Mouse (Mus musculus): ENCODE results near the gene Olfr571. TPM values are rescaled to one million over a fixed set of nuclear protein-coding genes. Genes with fewer than 3 reads are reported as not detected.

Gene Olfr571
- total and polyA plus RNA-seq, 3 experiments = not detected

DNA sequence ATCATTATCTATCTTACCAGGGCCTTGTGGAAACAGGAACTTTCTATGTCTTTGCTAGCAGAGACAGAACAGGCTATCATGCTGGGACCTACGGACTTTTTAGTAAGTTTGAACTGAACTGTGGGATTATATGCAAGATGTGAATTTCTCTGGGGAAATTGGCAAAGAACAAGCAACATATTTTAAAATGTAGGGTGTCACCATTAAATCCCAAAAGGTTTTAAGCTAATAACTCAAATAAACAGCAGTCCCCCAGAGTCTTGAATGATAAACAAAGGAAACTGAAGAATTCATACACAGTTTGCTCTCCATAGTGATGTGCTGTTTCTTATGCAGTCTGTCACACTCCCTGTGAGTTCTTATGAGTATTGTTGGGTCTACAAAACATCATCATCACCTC lies 58.7 kb downstream of the Olfr571 start, which contains the start of gene Olfr566:
Gene Olfr566 (minus strand): TSS at position 101 of the 400 bp plus-strand sequence.
- Histone ChIP-seq H3K79me2 (ENCODE audit: control insufficient read depth, insufficient read depth, low read length, poor library complexity) (no peaks in the 10 kb centered on the region), H3K27me3 (ENCODE audit: control insufficient read depth in 1 of 2, insufficient read depth in 2 of 2, low read length in 2 of 2) (no peaks in the 10 kb centered on the region), H3K4me3 (ENCODE audit: control insufficient read depth in 1 of 2, insufficient read depth in 1 of 2, low read depth in 2 of 2, low read length in 2 of 2) (no peak within 1 kb of the TSS), H3K9me3 (replicated peaks; ENCODE audit: insufficient read depth, low read length) (no peaks in the 10 kb centered on the region), H3K9ac (ENCODE audit: control insufficient read depth, low read depth, low read length, poor library complexity, severe bottlenecking) (no peak within 1 kb of the TSS), H3K27ac (ENCODE audit: control insufficient read depth, low read depth, low read length) (no peak within 1 kb of the TSS), H3K4me1 (ENCODE audit: control insufficient read depth in 1 of 2, insufficient read depth in 2 of 2, low read length in 2 of 2) (no peaks in the 10 kb centered on the region), H3K36me3 (ENCODE audit: control insufficient read depth in 1 of 2, insufficient read depth in 2 of 2, low read length in 2 of 2) (no peaks in the 10 kb centered on the region)
- DNase-seq (ENCODE audit: low read depth, low spot score) = no peak
- no peak for TF ChIP-seq E2F4 (IDR thresholded peaks at IDR 0.05; ENCODE audit: borderline replicate concordance, low read depth, low read length)
- TF ChIP-seq UBTF (IDR thresholded peaks at IDR 0.05; ENCODE audit: borderline replicate concordance, insufficient read depth, low read depth, low read length) = no peak
- no peak for TF ChIP-seq MAX (IDR thresholded peaks at IDR 0.05; ENCODE audit: low read length)
- TF ChIP-seq NRF1 (IDR thresholded peaks at IDR 0.05; ENCODE audit: insufficient read depth, low read depth, low read length, poor library complexity, severe bottlenecking) = no peak
- no peak for TF ChIP-seq GABPA (IDR thresholded peaks at IDR 0.05; ENCODE audit: low read depth, low read length)
- TF ChIP-seq ZKSCAN1 (IDR thresholded peaks at IDR 0.05; ENCODE audit: low read depth, low read length) = no peak
- no peak for TF ChIP-seq RAD21 (IDR thresholded peaks at IDR 0.05; ENCODE audit: low read depth, low read length)
- no peak for TF ChIP-seq NELFE (IDR thresholded peaks at IDR 0.05; ENCODE audit: low read depth, low read length)
- TF ChIP-seq HCFC1 (IDR thresholded peaks at IDR 0.05; ENCODE audit: low read depth, low read length) = no peak
- TF ChIP-seq USF1 (IDR thresholded peaks at IDR 0.05; ENCODE audit: low read depth, low read length) = no peak
- TF ChIP-seq MYB (IDR thresholded peaks at IDR 0.05; ENCODE audit: low read depth, low read length) = no peak
- TF ChIP-seq POLR2A (IDR thresholded peaks at IDR 0.05; ENCODE audit: control insufficient read depth in 1 of 2, insufficient read depth in 1 of 2, low read depth in 1 of 2, low read length in 2 of 2, poor library complexity in 1 of 2) = no peak
- no peak for TF ChIP-seq SIN3A (IDR thresholded peaks at IDR 0.05; ENCODE audit: low read length)
- no peak for TF ChIP-seq CTCF (IDR thresholded peaks at IDR 0.05 in 2 of 3, conservative IDR thresholded peaks at IDR 0.05 in 1 of 3; ENCODE audit: control insufficient read depth in 1 of 3, insufficient read depth in 1 of 3, low read depth in 2 of 3, low read length in 3 of 3, poor library complexity in 1 of 3, severe bottlenecking in 1 of 3)
- TF ChIP-seq POLR2AphosphoS5 (IDR thresholded peaks at IDR 0.05; ENCODE audit: borderline replicate concordance, low read depth, low read length) = no peak
- TF ChIP-seq TAL1 (IDR thresholded peaks at IDR 0.05; ENCODE audit: low read length) = no peak
- TF ChIP-seq CHD1 (IDR thresholded peaks at IDR 0.05; ENCODE audit: low read depth, low read length) = no peak
- TF ChIP-seq USF2 (IDR thresholded peaks at IDR 0.05; ENCODE audit: borderline replicate concordance in 1 of 2, insufficient read depth in 1 of 2, low read depth in 1 of 2, low read length in 2 of 2) = no peak
- no peak for TF ChIP-seq ZC3H11A (IDR thresholded peaks at IDR 0.05; ENCODE audit: low read depth, low read length)

DNA sequence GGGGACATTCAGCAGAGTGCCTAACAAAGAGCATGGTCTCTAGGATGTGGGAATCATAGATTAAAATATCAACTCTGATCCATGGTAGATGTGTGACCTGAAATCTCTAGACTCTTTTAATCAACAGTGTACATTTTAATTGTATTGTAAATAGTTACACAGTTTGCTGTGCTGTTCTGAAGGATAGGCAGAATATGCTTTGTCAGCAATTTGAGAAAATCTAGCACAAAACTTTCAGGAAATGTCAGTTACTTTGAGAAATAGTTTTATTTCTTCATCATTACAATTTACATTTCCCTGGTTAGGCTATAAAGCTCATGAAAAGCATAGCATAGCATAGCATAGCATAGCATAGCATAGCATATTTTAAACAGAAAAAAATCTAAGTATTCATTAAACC lies 61.5 kb downstream of the Olfr571 start:
- DNase-seq (ENCODE audit: low read depth, low spot score) = no peak
- Histone ChIP-seq H3K9me3 (replicated peaks; ENCODE audit: insufficient read depth, low read length) (no peaks in the 10 kb centered on the region), H3K4me1 (ENCODE audit: control insufficient read depth in 1 of 2, insufficient read depth in 2 of 2, low read length in 2 of 2) (no peaks in the 10 kb centered on the region), H3K79me2 (ENCODE audit: control insufficient read depth, insufficient read depth, low read length, poor library complexity) (no peaks in the 10 kb centered on the region), H3K27ac (ENCODE audit: control insufficient read depth, low read depth, low read length) (no peak overlapping the region), H3K36me3 (ENCODE audit: control insufficient read depth in 1 of 2, insufficient read depth in 2 of 2, low read length in 2 of 2) (no peaks in the 10 kb centered on the region), H3K4me3 (ENCODE audit: control insufficient read depth in 1 of 2, insufficient read depth in 1 of 2, low read depth in 2 of 2, low read length in 2 of 2) (no peak overlapping the region), H3K27me3 (ENCODE audit: control insufficient read depth in 1 of 2, insufficient read depth in 2 of 2, low read length in 2 of 2) (no peaks in the 10 kb centered on the region), H3K9ac (ENCODE audit: control insufficient read depth, low read depth, low read length, poor library complexity, severe bottlenecking) (no peak overlapping the region)
- no peak for TF ChIP-seq ELF1 (IDR thresholded peaks at IDR 0.05; ENCODE audit: low read depth, low read length)
- TF ChIP-seq MAFK (IDR thresholded peaks at IDR 0.05; ENCODE audit: borderline replicate concordance, low read depth, low read length) = peak; percentile 52; the same call in 1 of the 2 replicates

Other genes starting within 250 kb of the Olfr571 start
- gene Trim68, start 230.2 kb downstream of the Olfr571 start, total RNA-seq (2012; rRNA removed) = not detected in 2 replicates
- not detected for gene Trim68, start 230.2 kb downstream of the Olfr571 start, polyA plus RNA-seq (2012; ENCODE audit: insufficient read depth in 1 of 2, insufficient read length in 2 of 2, low read depth in 1 of 2, low replicate concordance in 2 of 2, missing spikeins in 1 of 2)
- not detected in 2 replicates for gene Olfr557, start 221.6 kb downstream of the Olfr571 start, total RNA-seq (2012; rRNA removed)
- gene Olfr557, start 221.6 kb downstream of the Olfr571 start, polyA plus RNA-seq (2012; ENCODE audit: insufficient read depth in 1 of 2, insufficient read length in 2 of 2, low read depth in 1 of 2, low replicate concordance in 2 of 2, missing spikeins in 1 of 2) = not detected
- gene Olfr558, start 215.3 kb downstream of the Olfr571 start, total RNA-seq (2012; rRNA removed) = not detected in 2 replicates
- gene Olfr558, start 215.3 kb downstream of the Olfr571 start, polyA plus RNA-seq (2012; ENCODE audit: insufficient read depth in 1 of 2, insufficient read length in 2 of 2, low read depth in 1 of 2, low replicate concordance in 2 of 2, missing spikeins in 1 of 2) = not detected
- not detected in 2 replicates for gene Olfr33, start 198.5 kb downstream of the Olfr571 start, total RNA-seq (2012; rRNA removed)
- not detected for gene Olfr33, start 198.5 kb downstream of the Olfr571 start, polyA plus RNA-seq (2012; ENCODE audit: insufficient read depth in 1 of 2, insufficient read length in 2 of 2, low read depth in 1 of 2, low replicate concordance in 2 of 2, missing spikeins in 1 of 2)
- not detected in 2 replicates for gene Olfr559, start 190.0 kb downstream of the Olfr571 start, total RNA-seq (2012; rRNA removed)
- gene Olfr559, start 190.0 kb downstream of the Olfr571 start, polyA plus RNA-seq (2012; ENCODE audit: insufficient read depth in 1 of 2, insufficient read length in 2 of 2, low read depth in 1 of 2, low replicate concordance in 2 of 2, missing spikeins in 1 of 2) = not detected
- not detected in 2 replicates for gene Olfr560, start 158.2 kb downstream of the Olfr571 start, total RNA-seq (2012; rRNA removed)
- gene Olfr560, start 158.2 kb downstream of the Olfr571 start, polyA plus RNA-seq (2012; ENCODE audit: insufficient read depth in 1 of 2, insufficient read length in 2 of 2, low read depth in 1 of 2, low replicate concordance in 2 of 2, missing spikeins in 1 of 2) = not detected
- gene Olfr78, start 158.1 kb downstream of the Olfr571 start, total RNA-seq (2012; rRNA removed) = not detected in 2 replicates
- not detected for gene Olfr78, start 158.1 kb downstream of the Olfr571 start, polyA plus RNA-seq (2012; ENCODE audit: insufficient read depth in 1 of 2, insufficient read length in 2 of 2, low read depth in 1 of 2, low replicate concordance in 2 of 2, missing spikeins in 1 of 2)
- gene Olfr561, start 146.3 kb downstream of the Olfr571 start, total RNA-seq (2012; rRNA removed) = not detected in 2 replicates
- gene Olfr561, start 146.3 kb downstream of the Olfr571 start, polyA plus RNA-seq (2012; ENCODE audit: insufficient read depth in 1 of 2, insufficient read length in 2 of 2, low read depth in 1 of 2, low replicate concordance in 2 of 2, missing spikeins in 1 of 2) = not detected
- not detected in 2 replicates for gene Olfr564, start 114.1 kb downstream of the Olfr571 start, total RNA-seq (2012; rRNA removed)
- not detected for gene Olfr564, start 114.1 kb downstream of the Olfr571 start, polyA plus RNA-seq (2012; ENCODE audit: insufficient read depth in 1 of 2, insufficient read length in 2 of 2, low read depth in 1 of 2, low replicate concordance in 2 of 2, missing spikeins in 1 of 2)
- not detected in 2 replicates for gene Olfr566, start 58.8 kb downstream of the Olfr571 start, total RNA-seq (2012; rRNA removed)
- not detected for gene Olfr566, start 58.8 kb downstream of the Olfr571 start, polyA plus RNA-seq (2012; ENCODE audit: insufficient read depth in 1 of 2, insufficient read length in 2 of 2, low read depth in 1 of 2, low replicate concordance in 2 of 2, missing spikeins in 1 of 2)
- gene Olfr568, start 40.4 kb downstream of the Olfr571 start, total RNA-seq (2012; rRNA removed) = not detected in 2 replicates
- gene Olfr568, start 40.4 kb downstream of the Olfr571 start, polyA plus RNA-seq (2012; ENCODE audit: insufficient read depth in 1 of 2, insufficient read length in 2 of 2, low read depth in 1 of 2, low replicate concordance in 2 of 2, missing spikeins in 1 of 2) = not detected
- gene Olfr569, start 26.7 kb downstream of the Olfr571 start, total RNA-seq (2012; rRNA removed) = not detected in 2 replicates
- not detected for gene Olfr569, start 26.7 kb downstream of the Olfr571 start, polyA plus RNA-seq (2012; ENCODE audit: insufficient read depth in 1 of 2, insufficient read length in 2 of 2, low read depth in 1 of 2, low replicate concordance in 2 of 2, missing spikeins in 1 of 2)
- not detected in 2 replicates for gene Olfr570, start 23.0 kb downstream of the Olfr571 start, total RNA-seq (2012; rRNA removed)
- not detected for gene Olfr570, start 23.0 kb downstream of the Olfr571 start, polyA plus RNA-seq (2012; ENCODE audit: insufficient read depth in 1 of 2, insufficient read length in 2 of 2, low read depth in 1 of 2, low replicate concordance in 2 of 2, missing spikeins in 1 of 2)
- not detected in 2 replicates for gene Olfr572, start 6.9 kb upstream of the Olfr571 start, total RNA-seq (2012; rRNA removed)
- gene Olfr572, start 6.9 kb upstream of the Olfr571 start, polyA plus RNA-seq (2012; ENCODE audit: insufficient read depth in 1 of 2, insufficient read length in 2 of 2, low read depth in 1 of 2, low replicate concordance in 2 of 2, missing spikeins in 1 of 2) = not detected
- gene Olfr573-ps1, start 25.0 kb upstream of the Olfr571 start, total RNA-seq (2012; rRNA removed) = not detected in 2 replicates
- gene Olfr573-ps1, start 25.0 kb upstream of the Olfr571 start, polyA plus RNA-seq (2012; ENCODE audit: insufficient read depth in 1 of 2, insufficient read length in 2 of 2, low read depth in 1 of 2, low replicate concordance in 2 of 2, missing spikeins in 1 of 2) = not detected
- gene Olfr574, start 30.9 kb upstream of the Olfr571 start, total RNA-seq (2012; rRNA removed) = not detected in 2 replicates
- not detected for gene Olfr574, start 30.9 kb upstream of the Olfr571 start, polyA plus RNA-seq (2012; ENCODE audit: insufficient read depth in 1 of 2, insufficient read length in 2 of 2, low read depth in 1 of 2, low replicate concordance in 2 of 2, missing spikeins in 1 of 2)
- not detected in 2 replicates for gene Olfr575, start 41.2 kb upstream of the Olfr571 start, total RNA-seq (2012; rRNA removed)
- not detected for gene Olfr575, start 41.2 kb upstream of the Olfr571 start, polyA plus RNA-seq (2012; ENCODE audit: insufficient read depth in 1 of 2, insufficient read length in 2 of 2, low read depth in 1 of 2, low replicate concordance in 2 of 2, missing spikeins in 1 of 2)
- not detected in 2 replicates for gene Olfr576, start 45.1 kb upstream of the Olfr571 start, total RNA-seq (2012; rRNA removed)
- gene Olfr576, start 45.1 kb upstream of the Olfr571 start, polyA plus RNA-seq (2012; ENCODE audit: insufficient read depth in 1 of 2, insufficient read length in 2 of 2, low read depth in 1 of 2, low replicate concordance in 2 of 2, missing spikeins in 1 of 2) = not detected
- not detected in 2 replicates for gene Olfr577, start 58.4 kb upstream of the Olfr571 start, total RNA-seq (2012; rRNA removed)
- not detected for gene Olfr577, start 58.4 kb upstream of the Olfr571 start, polyA plus RNA-seq (2012; ENCODE audit: insufficient read depth in 1 of 2, insufficient read length in 2 of 2, low read depth in 1 of 2, low replicate concordance in 2 of 2, missing spikeins in 1 of 2)
- gene Olfr578, start 71.8 kb upstream of the Olfr571 start, total RNA-seq (2012; rRNA removed) = not detected in 2 replicates
- not detected for gene Olfr578, start 71.8 kb upstream of the Olfr571 start, polyA plus RNA-seq (2012; ENCODE audit: insufficient read depth in 1 of 2, insufficient read length in 2 of 2, low read depth in 1 of 2, low replicate concordance in 2 of 2, missing spikeins in 1 of 2)
- not detected in 2 replicates for gene Olfr582, start 120.5 kb upstream of the Olfr571 start, total RNA-seq (2012; rRNA removed)
- gene Olfr582, start 120.5 kb upstream of the Olfr571 start, polyA plus RNA-seq (2012; ENCODE audit: insufficient read depth in 1 of 2, insufficient read length in 2 of 2, low read depth in 1 of 2, low replicate concordance in 2 of 2, missing spikeins in 1 of 2) = not detected
- not detected in 2 replicates for gene Olfr583, start 133.8 kb upstream of the Olfr571 start, total RNA-seq (2012; rRNA removed)
- not detected for gene Olfr583, start 133.8 kb upstream of the Olfr571 start, polyA plus RNA-seq (2012; ENCODE audit: insufficient read depth in 1 of 2, insufficient read length in 2 of 2, low read depth in 1 of 2, low replicate concordance in 2 of 2, missing spikeins in 1 of 2)
- gene Olfr584, start 164.3 kb upstream of the Olfr571 start, total RNA-seq (2012; rRNA removed) = not detected in 2 replicates
- gene Olfr584, start 164.3 kb upstream of the Olfr571 start, polyA plus RNA-seq (2012; ENCODE audit: insufficient read depth in 1 of 2, insufficient read length in 2 of 2, low read depth in 1 of 2, low replicate concordance in 2 of 2, missing spikeins in 1 of 2) = not detected
- not detected in 2 replicates for gene Olfr585, start 180.2 kb upstream of the Olfr571 start, total RNA-seq (2012; rRNA removed)
- not detected for gene Olfr585, start 180.2 kb upstream of the Olfr571 start, polyA plus RNA-seq (2012; ENCODE audit: insufficient read depth in 1 of 2, insufficient read length in 2 of 2, low read depth in 1 of 2, low replicate concordance in 2 of 2, missing spikeins in 1 of 2)
- not detected in 2 replicates for gene Olfr586, start 208.1 kb upstream of the Olfr571 start, total RNA-seq (2012; rRNA removed)
- gene Olfr586, start 208.1 kb upstream of the Olfr571 start, polyA plus RNA-seq (2012; ENCODE audit: insufficient read depth in 1 of 2, insufficient read length in 2 of 2, low read depth in 1 of 2, low replicate concordance in 2 of 2, missing spikeins in 1 of 2) = not detected
- gene Olfr588-ps1, start 223.3 kb upstream of the Olfr571 start, total RNA-seq (2012; rRNA removed) = not detected in 2 replicates
- not detected for gene Olfr588-ps1, start 223.3 kb upstream of the Olfr571 start, polyA plus RNA-seq (2012; ENCODE audit: insufficient read depth in 1 of 2, insufficient read length in 2 of 2, low read depth in 1 of 2, low replicate concordance in 2 of 2, missing spikeins in 1 of 2)
- gene Olfr589, start 238.8 kb upstream of the Olfr571 start, total RNA-seq (2012; rRNA removed) = not detected in 2 replicates
- not detected for gene Olfr589, start 238.8 kb upstream of the Olfr571 start, polyA plus RNA-seq (2012; ENCODE audit: insufficient read depth in 1 of 2, insufficient read length in 2 of 2, low read depth in 1 of 2, low replicate concordance in 2 of 2, missing spikeins in 1 of 2)